Mouse (Mus musculus) forebrain, embryonic 11.5 days (tissue): Measurements from ENCODE around the gene Papss1. TPM values are rescaled to one million over a fixed set of nuclear protein-coding genes. Genes with fewer than 3 reads are reported as not detected.

Source experiments
- ATAC-seq: fragments of 200-750 bp; cut with Nextera tagmentation; replicated peaks from 2 replicates; pipeline ENCODE4 v1.8.0; 2017; ENCODE audit warnings: moderate TSS enrichment; ENCODE audit not compliant: low FRiP score
- DNase-seq: peaks from one replicate; pipeline ENCODE4 v3.0.0-alpha.2; 2017; ENCODE audit warnings: low spot score
- H3K27ac ChIP-seq: fragments of 300-500 bp; sonication (generic); 2 replicates; pipeline ENCODE4 v1.5.1; 2014; ENCODE audit warnings: low read depth, low read length
- H3K27me3 ChIP-seq: fragments of 300-500 bp; sonication (generic); 2 replicates; pipeline ENCODE4 v1.6.1; 2014; ENCODE audit warnings: mild to moderate bottlenecking, low read length, mixed read lengths; ENCODE audit not compliant: control insufficient read depth, insufficient read depth
- H3K36me3 ChIP-seq: fragments of 300-500 bp; sonication (generic); 2 replicates; pipeline ENCODE4 v1.6.1; 2014; ENCODE audit warnings: mild to moderate bottlenecking, low read length, moderate library complexity, mixed read lengths; ENCODE audit not compliant: control insufficient read depth, insufficient read depth
- H3K4me1 ChIP-seq: fragments of 300-500 bp; sonication (generic); replicated peaks from 2 replicates; pipeline ENCODE4 v1.6.1; 2014; ENCODE audit warnings: low read length, mixed read lengths; ENCODE audit not compliant: control insufficient read depth, insufficient read depth
- H3K4me2 ChIP-seq: fragments of 300-500 bp; sonication (generic); 2 replicates; pipeline ENCODE4 v1.6.1; 2014; ENCODE audit warnings: low read depth, mild to moderate bottlenecking, low read length, moderate library complexity, mixed read lengths; ENCODE audit not compliant: severe bottlenecking
- H3K4me3 ChIP-seq: fragments of 300-500 bp; sonication (generic); 2 replicates; pipeline ENCODE4 v1.5.1; 2014; ENCODE audit warnings: low read depth, low read length
- H3K9ac ChIP-seq: fragments of 300-500 bp; sonication (generic); 2 replicates; pipeline ENCODE4 v1.6.1; 2014; ENCODE audit warnings: low read length
- H3K9me3 ChIP-seq: fragments of 300-500 bp; sonication (generic); 2 replicates; pipeline ENCODE4 v1.6.1; 2016; ENCODE audit warnings: low read length, mixed read lengths; ENCODE audit not compliant: control insufficient read depth
- WGBS: fragments of 180-500 bp; shearing (Covaris S2); extraction: QIAGEN DNeasy Blood & Tissue Kit; methylation state at CpG from one replicate; pipeline ENCODE4 v1.1.7; 2014; 5-methylcytosine and 5-hydroxymethylcytosine counted together
- polyA plus RNA-seq: library from polyadenylated mRNA; unstranded; fragments of >200 nt; fragmentation: Nextera tagmentation; extraction: Ambion mirVana; gene quantifications from 2 replicates; pipeline ENCODE4 v1.2.1, GENCODE M21; 2014

The Papss1 gene
- polyA plus RNA-seq, 1 experiment from 2014 or later: 76.2 TPM

DNA sequence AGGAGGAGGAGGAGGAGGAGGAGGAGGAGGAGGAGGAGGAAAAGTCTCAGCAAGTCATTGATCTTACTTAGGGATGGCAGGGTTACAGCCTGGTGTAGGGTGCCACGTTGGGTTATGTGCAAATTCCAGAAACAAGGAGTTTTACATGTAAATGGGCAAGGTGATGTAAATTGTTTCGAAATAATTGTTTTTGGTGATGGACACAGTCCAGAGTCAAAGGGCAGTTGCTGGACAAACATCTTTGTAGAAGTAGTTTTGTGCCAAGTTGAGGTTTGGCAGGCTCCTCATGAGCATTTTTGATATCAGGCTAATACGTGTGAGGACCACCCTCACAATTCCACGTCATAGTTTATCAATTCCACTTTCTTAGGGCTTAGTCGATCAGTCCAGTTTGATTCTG is 80.6 kb downstream of the Papss1 start:
- ATAC-seq: no peak
- WGBS: 87% methylated on average over 5 of the region's 5 CpGs

DNA sequence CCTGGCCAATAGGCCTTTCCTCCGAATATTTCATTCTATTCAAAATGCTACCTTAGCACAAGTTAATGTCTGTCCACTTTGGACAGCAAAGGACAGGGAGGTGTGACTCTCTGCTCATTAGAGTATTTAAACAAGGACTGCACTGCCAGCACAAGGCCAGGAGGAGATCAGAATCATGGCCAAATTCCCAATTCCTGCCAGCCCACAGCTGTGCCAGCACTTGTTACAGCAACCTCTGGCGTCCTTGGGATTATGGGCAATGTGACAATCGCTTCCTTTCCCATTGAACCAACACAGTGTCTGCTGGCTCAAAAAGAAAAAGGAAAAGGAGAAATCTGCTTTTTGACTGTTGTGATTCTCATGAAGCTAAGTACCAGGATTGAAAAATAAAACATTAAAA is 89.8 kb downstream of the Papss1 start:
- no peak overlapping the region for H3K4me3 ChIP-seq
- H3K9me3 ChIP-seq: no peaks in the 10 kb centered on the region
- no peaks in the 10 kb centered on the region for H3K36me3 ChIP-seq
- H3K4me2 ChIP-seq: no peak overlapping the region
- no peak for ATAC-seq
- H3K4me1 ChIP-seq: no peaks in the 10 kb centered on the region
- 91% methylated on average over 3 of the region's 3 CpGs for WGBS
- DNase-seq: no peak
- no peak overlapping the region for H3K27ac ChIP-seq
- H3K9ac ChIP-seq: no peak overlapping the region
- no peaks in the 10 kb centered on the region for H3K27me3 ChIP-seq

More for the DNA sequence above, 80.6 kb downstream of the Papss1 start:
- no peaks in the 10 kb centered on the region for H3K36me3 ChIP-seq
- DNase-seq: no peak
- no peaks in the 10 kb centered on the region for H3K4me1 ChIP-seq
- H3K9ac ChIP-seq: no peak overlapping the region
- H3K4me3 ChIP-seq: no peak overlapping the region
- H3K9me3 ChIP-seq: no peaks in the 10 kb centered on the region
- no peak overlapping the region for H3K27ac ChIP-seq
- H3K4me2 ChIP-seq: no peak overlapping the region
- no peaks in the 10 kb centered on the region for H3K27me3 ChIP-seq

DNA sequence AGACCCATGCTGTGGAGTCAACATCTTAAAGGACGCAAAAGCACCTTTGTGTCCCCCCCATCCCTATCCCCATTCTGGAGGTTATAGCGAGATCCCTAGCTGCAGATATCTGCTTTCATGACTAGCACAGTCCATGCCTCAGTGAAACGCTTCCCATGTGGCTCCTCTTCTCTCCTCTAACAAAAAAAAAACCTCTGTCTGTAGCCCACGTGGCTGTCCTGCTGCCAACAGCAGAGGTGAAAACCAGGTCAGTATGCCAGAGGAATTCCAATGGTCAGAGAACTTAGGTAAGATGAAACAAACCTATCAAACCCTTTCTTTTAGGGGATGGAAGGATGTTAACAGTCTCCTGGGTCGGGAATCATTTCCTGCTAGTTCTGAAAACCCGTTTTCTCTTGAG is 91.5 kb downstream of the Papss1 start:
- Histone ChIP-seq H3K36me3 (no peaks in the 10 kb centered on the region), H3K4me1 (no peaks in the 10 kb centered on the region), H3K9ac (no peak overlapping the region), H3K4me3 (no peak overlapping the region), H3K27me3 (no peaks in the 10 kb centered on the region), H3K27ac (no peak overlapping the region), H3K9me3 (no peaks in the 10 kb centered on the region), H3K4me2 (no peak overlapping the region)
- ATAC-seq (no peak), DNase-seq (no peak)
- 77% methylated on average over 6 of the region's 6 CpGs for WGBS

DNA sequence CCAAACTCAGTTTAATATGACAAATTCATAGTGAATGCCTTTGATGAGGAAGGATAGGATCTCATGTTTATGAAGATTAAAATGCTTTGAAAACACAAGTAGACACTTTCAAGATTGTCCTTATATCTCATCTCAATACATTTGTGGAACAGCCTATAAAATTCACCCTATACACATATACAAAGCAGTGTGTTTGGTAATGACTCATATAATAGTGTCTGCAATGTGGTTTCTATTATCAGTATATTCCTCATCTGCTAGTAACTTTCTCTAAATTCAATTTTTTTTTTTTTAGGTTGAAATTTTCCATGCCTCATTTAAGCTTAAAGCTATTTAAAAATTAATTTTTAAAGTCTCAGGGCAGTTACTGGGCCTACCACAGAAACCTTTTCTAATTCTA is 95.6 kb downstream of the Papss1 start:
- Histone ChIP-seq H3K9ac (no peak overlapping the region), H3K27ac (no peak overlapping the region), H3K4me2 (no peak overlapping the region), H3K36me3 (no peaks in the 10 kb centered on the region), H3K27me3 (no peaks in the 10 kb centered on the region), H3K4me3 (no peak overlapping the region), H3K4me1 (no peaks in the 10 kb centered on the region), H3K9me3 (no peaks in the 10 kb centered on the region)
- DNase-seq (no peak), ATAC-seq (no peak)

DNA sequence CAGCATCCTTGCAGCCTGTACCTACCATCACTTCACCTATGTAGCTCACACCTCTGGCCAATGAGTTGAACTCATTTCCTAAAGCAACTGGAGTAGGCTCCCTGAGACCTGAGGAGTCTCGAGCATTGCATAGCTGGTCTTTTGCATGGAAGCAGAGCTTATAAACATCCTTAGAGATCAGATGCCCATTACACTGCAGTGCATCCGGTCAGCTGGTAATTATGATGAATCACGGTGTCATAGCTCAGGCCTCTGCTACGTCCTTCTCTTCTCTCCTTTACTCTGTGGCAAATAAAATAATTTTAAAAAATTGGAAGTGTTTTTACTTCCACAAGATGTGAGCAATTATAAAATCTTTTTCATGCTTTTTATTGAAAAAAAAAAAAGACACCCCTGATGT is 96.1 kb downstream of the Papss1 start:
- 93% methylated on average over 4 of the region's 4 CpGs for WGBS
- Histone ChIP-seq H3K27ac (no peak overlapping the region), H3K27me3 (no peaks in the 10 kb centered on the region), H3K9ac (no peak overlapping the region), H3K4me1 (no peaks in the 10 kb centered on the region), H3K4me3 (no peak overlapping the region), H3K9me3 (no peaks in the 10 kb centered on the region), H3K4me2 (no peak overlapping the region), H3K36me3 (no peaks in the 10 kb centered on the region)
- ATAC-seq: no peak
- DNase-seq: no peak

DNA sequence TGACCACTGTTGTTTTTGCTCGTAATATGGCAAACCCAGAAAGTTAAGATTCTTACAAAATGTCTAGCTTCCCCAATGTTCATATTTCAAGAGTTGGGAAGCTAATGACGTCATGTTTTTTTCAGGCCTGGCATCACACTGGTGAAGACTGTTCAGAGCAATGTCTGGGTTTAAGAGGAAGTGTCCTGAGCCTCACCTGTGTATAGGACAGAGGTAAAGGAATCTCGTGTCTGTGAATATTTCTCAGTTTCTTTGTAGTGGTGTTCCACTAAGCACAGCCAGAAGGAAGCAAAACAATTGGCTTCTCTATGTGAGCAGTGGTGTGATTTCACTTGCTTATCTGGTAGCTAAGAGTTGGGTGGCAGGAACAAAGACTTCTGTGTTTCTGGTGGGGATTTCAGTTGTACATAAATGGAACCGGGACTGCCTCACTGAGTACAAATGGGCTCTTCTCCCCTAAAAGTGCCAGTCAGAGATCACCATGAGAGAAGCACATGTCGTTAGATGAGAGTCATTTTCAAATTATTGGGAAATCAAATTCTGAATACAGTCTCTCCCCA is 98.1 kb downstream of the Papss1 start:
- Histone ChIP-seq H3K27me3 (no peaks in the 10 kb centered on the region), H3K9me3 (no peaks in the 10 kb centered on the region), H3K9ac (no peak overlapping the region), H3K36me3 (no peaks in the 10 kb centered on the region), H3K4me2 (no peak overlapping the region), H3K4me1 (no peaks in the 10 kb centered on the region), H3K27ac (no peak overlapping the region), H3K4me3 (no peak overlapping the region)
- DNase-seq (no peak), ATAC-seq (no peak)
- 80% methylated on average over 5 of the region's 5 CpGs for WGBS

DNA sequence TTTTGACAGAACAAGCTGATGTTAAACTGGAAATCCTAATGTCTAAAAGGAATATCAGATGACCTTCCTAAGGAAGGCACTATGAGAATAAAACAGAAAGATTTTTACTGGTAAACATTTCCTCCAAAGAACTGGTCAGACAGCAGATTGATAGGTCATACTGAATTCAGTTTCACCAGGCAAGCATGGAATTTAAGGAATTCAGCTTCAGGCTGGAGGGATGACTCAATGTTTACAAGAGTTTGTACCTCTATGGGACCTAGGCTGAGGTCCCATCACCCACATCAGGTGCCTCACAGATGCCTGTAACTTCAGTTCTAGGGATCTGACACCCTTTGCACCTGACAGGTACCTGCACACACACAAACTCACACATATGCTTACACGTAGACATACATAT is 105.3 kb downstream of the Papss1 start:
- Histone ChIP-seq H3K27ac (no peak overlapping the region), H3K9me3 (no peaks in the 10 kb centered on the region), H3K9ac (no peak overlapping the region), H3K36me3 (no peaks in the 10 kb centered on the region), H3K4me2 (no peak overlapping the region), H3K4me3 (no peak overlapping the region), H3K4me1 (no peaks in the 10 kb centered on the region), H3K27me3 (no peaks in the 10 kb centered on the region)
- WGBS: 83% methylated on average over 1 of the region's 1 CpGs
- DNase-seq: no peak
- no peak for ATAC-seq

DNA sequence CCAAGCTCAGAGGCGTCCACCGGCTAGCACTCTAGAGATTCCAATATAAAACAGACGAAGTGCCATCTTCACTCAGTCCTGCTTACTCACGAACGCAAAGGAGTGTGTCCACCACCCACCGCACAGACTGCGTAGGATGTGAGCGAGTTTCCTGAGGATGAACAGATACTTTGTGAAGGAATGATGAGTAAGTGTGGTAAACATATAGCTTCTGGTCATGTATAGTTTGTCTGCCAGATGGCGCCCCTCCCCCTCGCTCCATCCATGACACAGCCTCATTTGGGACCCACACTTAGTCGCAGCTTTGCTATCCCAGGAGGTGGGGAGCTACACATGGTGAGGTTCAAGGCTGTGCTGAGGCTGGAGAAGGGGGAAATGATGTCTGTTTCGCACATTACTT is 121.5 kb downstream of the Papss1 start:
- Histone ChIP-seq H3K36me3 (no peaks in the 10 kb centered on the region), H3K4me1 (no peaks in the 10 kb centered on the region), H3K4me2 (no peak overlapping the region), H3K9me3 (no peaks in the 10 kb centered on the region), H3K9ac (no peak overlapping the region), H3K27ac (no peak overlapping the region), H3K4me3 (no peak overlapping the region), H3K27me3 (no peaks in the 10 kb centered on the region)
- peak; percentile 42; the same call in 1 of the 2 replicates for ATAC-seq
- no peak for DNase-seq
- WGBS: 88% methylated on average over 12 of the region's 12 CpGs

DNA sequence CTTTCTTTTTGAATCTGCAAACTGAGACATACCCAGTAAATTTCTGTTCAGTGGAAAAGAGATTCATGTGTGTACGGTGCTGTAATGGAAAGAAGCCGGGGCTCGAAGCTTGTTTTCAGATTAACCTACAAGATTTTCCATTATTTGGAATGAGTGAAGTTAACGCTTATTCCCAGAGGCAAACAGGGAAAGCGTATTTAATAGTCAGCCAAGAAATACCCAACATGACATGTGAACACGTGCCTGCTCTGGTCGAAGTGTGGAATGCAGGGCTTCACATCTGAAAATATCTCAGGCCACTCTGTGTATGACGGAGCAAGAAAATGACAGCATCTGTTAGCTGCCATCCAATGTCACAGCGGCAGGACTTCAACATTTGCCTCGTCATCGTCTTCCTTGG is 125.4 kb downstream of the Papss1 start:
- Histone ChIP-seq H3K4me2 (no peak overlapping the region), H3K9me3 (no peaks in the 10 kb centered on the region), H3K4me3 (no peak overlapping the region), H3K4me1 (no peaks in the 10 kb centered on the region), H3K27ac (no peak overlapping the region), H3K9ac (no peak overlapping the region), H3K36me3 (no peaks in the 10 kb centered on the region), H3K27me3 (no peaks in the 10 kb centered on the region)
- WGBS: 87% methylated on average over 11 of the region's 11 CpGs
- DNase-seq (no peak), ATAC-seq (no peak)
